In the genomic region with DNA sequence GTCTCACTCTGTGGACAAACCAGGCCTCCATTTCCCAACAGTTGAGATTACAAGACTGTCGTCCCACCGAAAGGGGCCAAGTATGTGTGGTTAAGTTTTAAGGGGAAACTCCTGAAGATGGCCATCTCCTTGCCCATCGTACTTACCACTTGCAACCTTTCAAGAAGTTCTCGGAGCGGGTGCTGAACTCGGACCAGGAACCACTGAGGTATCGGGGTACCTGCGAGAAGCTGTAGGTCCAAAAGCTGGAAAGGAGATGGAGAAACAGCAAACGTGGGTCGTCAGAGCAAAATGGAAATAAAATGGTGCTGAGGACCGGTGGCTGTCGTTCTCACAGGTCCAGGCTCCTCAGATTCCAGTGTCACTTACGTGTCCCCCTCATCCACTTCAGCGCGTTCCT, we compare ENCODE assay signal across 9 mouse cellular contexts. TPM values are rescaled to one million over a fixed set of nuclear protein-coding genes. Genes with fewer than 3 reads are reported as not detected.
DNase-seq lines count a peak whose midpoint lies in the region; ATAC-seq and TF ChIP-seq lines count a peak whose summit lies in the region.
"Had no signal": no experiment of that assay in that cellular context is flagged by ENCODE, and none has a peak within 500 bp of the region (broad histone marks: within the 10 kb centered on the region; RNA-seq: fewer than 3 reads in every experiment).

No protein-coding gene starts in this region.

- no peak for TF ChIP-seq EP300 in stomach, postnatal 0 days (optimal IDR thresholded peaks at IDR 0.05)

- WGBS in thymus, adult 2 months, result 12% methylated on average over 15 of the region's 15 CpGs
- 10% methylated on average over 15 of the region's 15 CpGs for WGBS in liver, embryonic 11.5 days
- WGBS in stomach, postnatal 0 days, result 11% methylated on average over 15 of the region's 15 CpGs

- peak overlapping the region; percentile 92 for H3K4me3 ChIP-seq in gastrocnemius, adult 2 months
- peak overlapping the region; percentile 77 for H3K4me3 ChIP-seq in thymus, adult 2 months (ENCODE audit: control insufficient read depth, insufficient read depth, low read length)
- H3K4me3 ChIP-seq in liver, embryonic 11.5 days (ENCODE audit: low read depth, low read length), result peak overlapping the region; percentile 71
- H3K4me3 ChIP-seq in stomach, postnatal 0 days (ENCODE audit: low read depth, low read length), result peak overlapping the region; percentile 48

- H3K4me1 ChIP-seq in thymus, adult 2 months (replicated peaks; ENCODE audit: control insufficient read depth, insufficient read depth, low read length), result peaks cover 23% of the 10 kb centered on the region
- peaks cover 41% of the 10 kb centered on the region for H3K4me1 ChIP-seq in liver, embryonic 11.5 days (replicated peaks; ENCODE audit: control insufficient read depth, insufficient read depth, low read length)
- 0 out of 2 replicates have a peak, but pooled peaks cover 8% of the 10 kb centered on the region for H3K4me1 ChIP-seq in stomach, postnatal 0 days (replicated peaks; ENCODE audit: control insufficient read depth, insufficient read depth)

- no peaks in the 10 kb centered on the region for H3K36me3 ChIP-seq in thymus, adult 2 months (ENCODE audit: control insufficient read depth, insufficient read depth, low read length)
- peaks cover 5% of the 10 kb centered on the region; the same call in 1 of the 2 replicates for H3K36me3 ChIP-seq in liver, embryonic 11.5 days (ENCODE audit: control insufficient read depth, insufficient read depth, low read length)
- no peaks in the 10 kb centered on the region for H3K36me3 ChIP-seq in stomach, postnatal 0 days (ENCODE audit: control insufficient read depth, insufficient read depth, low read length)

- H3K9ac ChIP-seq in liver, embryonic 11.5 days (ENCODE audit: low read depth, low read length), result peak overlapping the region; percentile 72
- peak overlapping the region; percentile 74 for H3K9ac ChIP-seq in stomach, postnatal 0 days (ENCODE audit: low read length)

- H3K4me2 ChIP-seq in liver, embryonic 11.5 days, result peak overlapping the region; percentile 87
- H3K4me2 ChIP-seq in stomach, postnatal 0 days (replicated peaks; ENCODE audit: low read depth), result peak overlapping the region; percentile 93

- H3K27ac ChIP-seq in gastrocnemius, adult 2 months, result peak overlapping the region; percentile 84
- peak overlapping the region; percentile 36; the same call in 1 of the 2 replicates for H3K27ac ChIP-seq in thymus, adult 2 months (ENCODE audit: control insufficient read depth, insufficient read depth, low read length)
- peak overlapping the region; percentile 60; the same call in 1 of the 2 replicates for H3K27ac ChIP-seq in liver, embryonic 11.5 days (ENCODE audit: low read depth, low read length)
- H3K27ac ChIP-seq in stomach, postnatal 0 days (replicated peaks), result no peak overlapping the region; the same call in 1 of the 2 replicates

- TF ChIP-seq POLR2A in thymus, adult 2 months (IDR thresholded peaks at IDR 0.05; ENCODE audit: control insufficient read depth, extremely low read depth, insufficient read depth, low read length, poor library complexity), result no peak

- no peak for ATAC-seq in liver, embryonic 11.5 days (replicated peaks; ENCODE audit: low FRiP score)
- no peak for ATAC-seq in stomach, postnatal 0 days (ENCODE audit: low FRiP score, low TSS enrichment)

- no peaks in the 10 kb centered on the region for H3K27me3 ChIP-seq in thymus, adult 2 months (ENCODE audit: control insufficient read depth, insufficient read depth, low read length)
- no peaks in the 10 kb centered on the region for H3K27me3 ChIP-seq in liver, embryonic 11.5 days (replicated peaks; ENCODE audit: control insufficient read depth, insufficient read depth, low read length)
- H3K27me3 ChIP-seq in stomach, postnatal 0 days (ENCODE audit: control insufficient read depth, insufficient read depth, low read length), result no peaks in the 10 kb centered on the region

- H3K9me3 ChIP-seq in liver, embryonic 11.5 days (ENCODE audit: control insufficient read depth, low read length), result no peaks in the 10 kb centered on the region
- no peaks in the 10 kb centered on the region for H3K9me3 ChIP-seq in stomach, postnatal 0 days (ENCODE audit: control insufficient read depth, low read length)

- intact Hi-C loops in gastrocnemius, adult 2 months (cut with DNase I), result loop anchor here (2.0 kb wide), 1 partner anchor 32 kb away; no protein-coding TSS in a partner anchor

- TF ChIP-seq CTCF in gastrocnemius, adult 2 months (IDR thresholded peaks at IDR 0.05), result no peak
- TF ChIP-seq CTCF in thymus, adult 2 months (IDR thresholded peaks at IDR 0.05; ENCODE audit: borderline replicate concordance, control insufficient read depth, extremely low read depth, insufficient read depth, low read length, poor library complexity), result no peak
- TF ChIP-seq CTCF in stomach, postnatal 0 days (IDR thresholded peaks at IDR 0.05; ENCODE audit: low read depth), result no peak

- DNase-seq in gastrocnemius, adult 2 months, result no peak
- DNase-seq in gastrocnemius, postnatal 4 days (ENCODE audit: low spot score in 2 of 2), result no peak
- DNase-seq in thymus, adult 2 months, result no peak
- DNase-seq in thymus, adult 18-20 months, result no peak
- DNase-seq in liver, embryonic 11.5 days (ENCODE audit: low spot score), result no peak
- DNase-seq in stomach, postnatal 0 days (ENCODE audit: low spot score), result no peak
- no peak for DNase-seq in spleen, postnatal 14 days (ENCODE audit: low spot score in 2 of 2)
- no peak for DNase-seq in frontal cortex, adult 2 months (ENCODE audit: extremely low spot score in 1 of 2, low spot score in 1 of 2)

RNA-seq across cellular contexts. Expression of gene Wrap53, which starts 1.8 kb away (rescaled TPM):
- 1 to 10 TPM; 3.2 to 3.4 TPM for total RNA-seq in gastrocnemius, adult 2 months (2021)
- 1 to 10 TPM; 6.8 to 7.9 TPM for total RNA-seq in gastrocnemius, postnatal 4 days (2021)
- polyA plus RNA-seq in thymus, adult 2 months (2012; rRNA removed), result 41.2 and 48.5 TPM in 2 replicates
- 33.7 and 39.3 TPM in 2 replicates for polyA plus RNA-seq in liver, embryonic 11.5 days (2014; fragmentation: Nextera tagmentation; extraction: Ambion mirVana)
- 8.7 and 9.0 TPM in 2 replicates for polyA plus RNA-seq in stomach, postnatal 0 days (2015; fragmentation: Nextera tagmentation; extraction: Ambion mirVana)
- polyA plus RNA-seq in frontal cortex, adult 2 months (2012; rRNA removed), result 12.2 and 12.9 TPM in 2 replicates

RNA-seq across cellular contexts. Expression of gene Trp53, which starts 1.9 kb away (rescaled TPM):
- 10 to 100 TPM; 12.9 to 16.5 TPM for total RNA-seq in gastrocnemius, adult 2 months (2021)
- total RNA-seq in gastrocnemius, postnatal 4 days (2021), result 10 to 100 TPM; 51.1 to 51.9 TPM
- polyA plus RNA-seq in thymus, adult 2 months (2012; rRNA removed), result 266 and 303 TPM in 2 replicates
- polyA plus RNA-seq in liver, embryonic 11.5 days (2014; fragmentation: Nextera tagmentation; extraction: Ambion mirVana), result 196 and 198 TPM in 2 replicates
- polyA plus RNA-seq in stomach, postnatal 0 days (2015; fragmentation: Nextera tagmentation; extraction: Ambion mirVana), result 45.0 and 51.4 TPM in 2 replicates
- 36.7 and 38.4 TPM in 2 replicates for polyA plus RNA-seq in frontal cortex, adult 2 months (2012; rRNA removed)

RNA-seq across cellular contexts. Expression of gene Efnb3, which starts 18.3 kb away (rescaled TPM):
- under 1 TPM; 0.47 to 0.48 TPM for total RNA-seq in gastrocnemius, adult 2 months (2021)
- total RNA-seq in gastrocnemius, postnatal 4 days (2021), result 1 to 10 TPM; 1.9 to 2.7 TPM
- polyA plus RNA-seq in thymus, adult 2 months (2012; rRNA removed), result 3.7 and 8.7 TPM in 2 replicates
- 1.8 and 2.4 TPM in 2 replicates for polyA plus RNA-seq in liver, embryonic 11.5 days (2014; fragmentation: Nextera tagmentation; extraction: Ambion mirVana)
- 3.9 and 4.4 TPM in 2 replicates for polyA plus RNA-seq in stomach, postnatal 0 days (2015; fragmentation: Nextera tagmentation; extraction: Ambion mirVana)
- polyA plus RNA-seq in frontal cortex, adult 2 months (2012; rRNA removed), result 78.4 and 80.4 TPM in 2 replicates

RNA-seq across cellular contexts. Expression of gene Atp1b2, which starts 27.4 kb away (rescaled TPM):
- total RNA-seq in gastrocnemius, adult 2 months (2021), result 100 to 1,000 TPM; 271 to 389 TPM
- total RNA-seq in gastrocnemius, postnatal 4 days (2021), result 100 to 1,000 TPM; 227 to 249 TPM
- polyA plus RNA-seq in thymus, adult 2 months (2012; rRNA removed), result 3.4 and 4.2 TPM in 2 replicates
- 76.2 and 79.5 TPM in 2 replicates for polyA plus RNA-seq in liver, embryonic 11.5 days (2014; fragmentation: Nextera tagmentation; extraction: Ambion mirVana)
- 5.3 and 7.2 TPM in 2 replicates for polyA plus RNA-seq in stomach, postnatal 0 days (2015; fragmentation: Nextera tagmentation; extraction: Ambion mirVana)
- 324 and 357 TPM in 2 replicates for polyA plus RNA-seq in frontal cortex, adult 2 months (2012; rRNA removed)

RNA-seq across cellular contexts. Expression of gene Dnah2, which starts 29.4 kb away (rescaled TPM):
- total RNA-seq in gastrocnemius, adult 2 months (2021), result under 1 TPM; 0.05 to 0.25 TPM
- total RNA-seq in gastrocnemius, postnatal 4 days (2021), result under 1 TPM; 0.47 to 0.93 TPM
- polyA plus RNA-seq in thymus, adult 2 months (2012; rRNA removed), result 0.28 and 0.39 TPM in 2 replicates
- 0.14 and 0.52 TPM in 2 replicates for polyA plus RNA-seq in liver, embryonic 11.5 days (2014; fragmentation: Nextera tagmentation; extraction: Ambion mirVana)
- polyA plus RNA-seq in stomach, postnatal 0 days (2015; fragmentation: Nextera tagmentation; extraction: Ambion mirVana), result 0.38 and 0.39 TPM in 2 replicates
- 2.7 and 4.6 TPM in 2 replicates for polyA plus RNA-seq in frontal cortex, adult 2 months (2012; rRNA removed)
- total RNA-seq: common myeloid progenitor, adult 5-6 weeks had no signal
